Mouse (Mus musculus) heart, adult 2 months (tissue): ENCODE results near the gene Gpr146.

Source experiments
- EP300 ChIP-seq: fragments of 200-500 bp; IDR thresholded peaks from 2 replicates; pipeline ENCODE4 v1.6.1; 2011; ENCODE audit warnings: low read depth, low read length, control low read depth; ENCODE audit not compliant: insufficient read depth
- POLR2A ChIP-seq: fragments of 200-500 bp; IDR thresholded peaks from 2 replicates; pipeline ENCODE4 v1.6.1; 2011; ENCODE audit warnings: mild to moderate bottlenecking, low read depth, low read length, control low read depth; ENCODE audit not compliant: insufficient read depth

- TF ChIP-seq EP300: no peak
- TF ChIP-seq POLR2A: no peak
Observed at GRCm38 (mm10) chr5:139433842-139434568, 56.5 kb downstream of the Gpr146 start.
